Mouse (Mus musculus) spleen, postnatal 4 days (tissue): ENCODE results near the gene Traf7.

ENCODE experiments used
- DNase-seq, 2 experiments: peaks; one replicate each; pipeline ENCODE4 v3.0.0; 2022; ENCODE audit warnings: low spot score in 2 of 2

Traf7 gene

DNA sequence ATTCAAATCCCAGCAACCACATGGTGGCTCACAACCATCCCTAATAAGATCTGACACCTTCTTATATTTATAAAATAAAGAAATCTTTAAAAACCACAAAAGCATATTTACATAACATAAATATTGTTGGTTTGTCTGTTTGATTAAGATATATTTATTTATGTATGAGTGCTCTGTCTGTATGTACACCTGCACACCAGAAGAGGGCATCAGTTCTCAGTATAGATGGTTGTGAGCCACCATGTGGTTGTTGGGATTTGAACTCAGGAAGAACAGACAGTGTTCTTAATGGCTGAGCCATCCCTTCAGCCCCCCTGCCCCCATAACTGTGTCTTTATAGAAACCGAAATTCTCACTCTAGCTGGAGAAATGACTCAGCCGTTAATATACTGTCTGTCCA lies 17.5 kb upstream of the Traf7 start:
- no peak for DNase-seq

DNA sequence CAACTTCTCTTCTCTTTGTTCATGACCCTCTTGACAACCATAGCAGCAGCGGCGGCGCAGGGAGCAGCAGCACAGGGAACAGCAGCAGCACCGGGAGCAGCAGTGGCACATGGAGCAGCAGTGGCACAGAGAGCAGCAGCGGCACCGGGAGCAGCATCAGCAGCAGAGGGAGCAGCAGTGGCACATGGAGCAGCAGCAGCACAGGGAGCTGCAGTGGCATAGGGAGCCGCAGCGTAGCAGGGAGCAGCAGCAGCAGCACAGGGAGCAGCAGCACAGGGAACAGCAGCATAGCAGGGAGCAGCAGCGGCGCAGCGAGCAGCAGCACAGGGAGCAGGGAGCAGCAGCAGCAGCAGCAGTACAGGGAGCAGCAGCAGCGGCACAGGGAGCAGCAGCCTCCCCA lies 16.9 kb upstream of the Traf7 start:
- DNase-seq = no peak

DNA sequence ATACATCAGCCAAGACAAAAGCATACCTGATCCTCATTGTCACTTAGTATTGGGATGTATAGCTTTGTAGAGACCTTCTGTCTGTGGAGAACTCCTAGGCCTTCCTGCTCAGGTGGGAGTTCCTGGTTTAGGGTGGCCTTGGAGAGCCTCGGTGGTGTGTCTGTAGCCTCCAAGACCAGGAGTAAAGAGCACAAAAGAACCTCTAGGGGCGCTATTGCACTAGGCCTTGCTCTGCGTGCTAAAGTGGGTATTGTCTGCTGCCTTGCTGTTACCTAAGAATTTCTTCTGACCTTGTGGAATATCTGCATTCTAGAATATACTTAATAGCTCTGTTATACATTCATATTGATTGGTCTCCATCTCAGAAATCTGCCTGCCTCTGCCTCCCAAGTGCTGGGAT lies 12.6 kb upstream of the Traf7 start:
- DNase-seq = peak; percentile 61 to 76

DNA sequence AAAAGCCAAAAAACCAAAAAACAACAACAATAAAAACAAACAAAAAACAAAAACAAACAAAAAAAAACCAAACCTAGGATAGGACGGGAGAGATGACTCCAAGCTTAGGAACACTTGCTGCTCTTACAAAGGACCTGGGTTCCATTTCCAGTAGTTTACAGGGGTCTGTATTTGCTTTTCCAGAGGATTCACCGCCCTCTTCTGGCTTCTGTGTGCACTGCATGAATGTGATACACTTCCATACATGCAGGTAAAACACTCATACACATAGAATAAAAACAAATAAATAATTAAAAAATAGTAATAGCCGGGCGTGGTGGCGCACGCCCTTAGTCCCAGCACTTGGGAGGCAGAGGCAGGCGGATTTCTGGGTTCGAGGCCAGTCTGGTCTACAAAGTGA lies 11.2 kb upstream of the Traf7 start:
- peak; percentile 47 to 75 for DNase-seq

DNA sequence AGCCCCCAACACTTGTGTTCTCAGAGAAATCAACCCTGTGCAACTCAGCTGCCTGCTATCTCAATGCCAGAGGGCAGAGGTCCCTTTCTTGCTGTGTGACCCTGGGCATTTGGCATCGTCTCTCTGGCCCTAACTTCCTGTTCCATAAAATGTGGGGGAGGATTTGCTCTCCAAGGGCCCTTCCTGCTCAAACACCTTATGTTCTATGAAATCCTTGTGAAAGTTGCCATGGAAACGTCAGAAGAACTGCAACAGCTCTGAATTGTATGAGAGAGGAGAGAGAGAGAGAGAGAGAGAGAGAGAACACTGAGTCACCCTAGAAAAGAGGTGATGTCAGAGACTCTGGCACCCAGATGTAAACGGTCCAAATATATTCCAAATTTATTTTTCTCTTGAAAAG lies 9.8 kb upstream of the Traf7 start:
- no peak for DNase-seq

DNA sequence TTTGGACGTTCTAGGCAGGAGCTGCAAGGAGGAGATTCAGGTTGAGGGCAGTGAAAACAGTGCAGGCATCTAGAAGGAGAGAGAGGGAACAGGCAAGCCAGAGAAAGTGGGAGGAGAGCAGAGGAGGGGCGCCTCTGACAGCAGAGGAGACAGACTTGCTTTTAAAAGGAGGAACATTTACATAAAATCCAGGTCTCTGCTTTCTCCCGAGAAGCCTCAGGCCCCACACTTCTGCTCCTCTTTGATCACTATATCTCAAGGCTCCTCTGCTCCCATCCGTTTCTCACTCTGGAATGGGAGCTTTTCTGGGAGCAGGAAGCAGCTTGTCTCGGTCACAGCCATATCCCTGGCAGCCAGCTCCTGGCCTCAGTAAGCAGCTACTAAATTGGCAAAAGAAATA lies 7.6 kb upstream of the Traf7 start:
- DNase-seq = no peak

DNA sequence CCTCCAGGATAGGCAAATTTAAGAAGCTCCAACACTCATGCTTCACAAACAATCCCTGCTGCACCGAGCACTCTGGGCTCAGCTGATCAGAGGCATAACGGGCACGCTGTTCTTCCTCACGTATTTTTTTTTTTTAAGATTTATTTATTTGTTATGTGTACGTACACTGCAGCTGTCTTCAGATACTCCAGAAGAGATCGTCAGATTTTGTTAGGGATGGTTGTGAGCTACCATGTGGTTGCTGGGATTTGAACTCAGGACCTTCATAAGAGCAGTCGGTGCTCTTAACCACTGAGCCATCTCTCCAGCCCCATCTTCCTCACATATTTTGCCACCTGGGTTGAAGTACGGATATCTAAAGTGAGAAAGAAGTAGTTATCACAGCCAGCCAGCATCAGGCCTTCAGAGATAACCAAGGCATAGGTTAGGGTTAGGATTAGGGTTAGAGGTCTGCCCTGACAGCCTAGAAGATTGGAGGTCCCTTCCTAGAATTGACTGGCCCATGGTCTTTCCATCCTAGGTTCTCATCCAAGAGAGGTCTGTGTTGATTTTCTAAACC lies 6.5 kb upstream of the Traf7 start, which contains the start of gene Rab26:
Gene Rab26, minus strand, starts transcription at position 51 of the 559 bp plus-strand sequence.
- DNase-seq = no peak

DNA sequence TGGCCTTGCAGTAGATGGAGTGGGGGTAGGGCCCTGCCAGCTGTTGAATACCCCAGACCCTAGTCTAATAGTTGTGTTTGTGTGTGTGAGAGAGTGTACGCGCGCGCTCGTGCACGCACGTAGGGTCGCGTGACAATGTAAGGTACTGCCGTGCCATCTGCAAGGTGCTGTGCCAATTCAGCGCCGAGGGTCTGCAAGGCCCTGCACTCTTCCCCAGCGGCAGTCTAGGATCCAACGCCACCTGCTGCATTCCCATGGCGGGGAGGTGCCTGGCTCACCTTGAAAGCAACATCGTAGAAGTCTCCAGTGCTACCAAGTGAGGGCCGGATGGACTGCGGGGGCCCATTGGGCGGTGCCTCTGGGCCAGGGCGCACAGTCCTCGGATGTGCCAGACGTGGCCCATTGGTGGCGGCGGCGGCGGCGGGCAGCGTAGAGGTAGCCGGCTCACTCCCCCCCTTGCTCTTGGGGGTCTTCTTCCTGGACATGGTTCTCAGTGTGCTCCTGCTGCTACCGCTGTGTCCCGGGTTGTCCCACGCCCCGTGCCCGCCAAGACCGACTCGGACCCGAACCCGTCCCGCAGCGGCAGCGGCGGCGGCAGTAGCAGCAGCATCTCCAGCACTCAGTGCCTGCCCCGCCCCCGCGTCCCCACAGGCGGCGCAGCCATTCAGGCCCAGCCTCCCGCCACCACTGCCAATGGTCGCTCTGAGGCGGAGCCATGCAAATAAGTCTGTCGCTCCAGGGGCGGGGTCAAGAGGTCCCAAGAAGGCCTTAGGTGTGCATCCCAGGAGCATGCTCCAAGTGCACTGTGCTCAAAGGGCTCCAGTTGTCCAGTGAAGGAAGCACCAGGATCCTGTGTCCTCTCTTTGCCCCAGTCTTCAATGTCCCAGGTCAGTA lies 5.6 kb upstream of the Traf7 start:
- DNase-seq = peak; percentile 90 to 93

DNA sequence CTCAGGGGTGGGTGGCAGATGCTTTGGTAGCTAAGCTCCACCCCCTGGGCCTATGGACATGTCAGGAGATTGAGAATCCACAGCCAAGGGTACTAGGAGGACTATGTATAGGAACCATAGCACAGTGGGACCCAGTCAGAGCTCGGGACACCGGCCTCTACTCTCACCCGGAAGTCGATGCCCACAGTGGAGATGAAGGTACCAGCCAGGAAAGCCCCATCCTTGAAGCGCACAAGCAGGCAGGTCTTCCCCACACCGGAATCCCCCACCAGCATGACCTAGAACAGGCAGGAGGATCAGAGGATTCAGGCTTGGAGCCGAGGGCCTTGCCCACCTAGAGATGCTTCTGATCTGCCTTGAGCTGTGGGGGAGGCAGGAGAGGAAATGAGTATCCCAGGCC lies 4.3 kb upstream of the Traf7 start:
- DNase-seq = no peak

DNA sequence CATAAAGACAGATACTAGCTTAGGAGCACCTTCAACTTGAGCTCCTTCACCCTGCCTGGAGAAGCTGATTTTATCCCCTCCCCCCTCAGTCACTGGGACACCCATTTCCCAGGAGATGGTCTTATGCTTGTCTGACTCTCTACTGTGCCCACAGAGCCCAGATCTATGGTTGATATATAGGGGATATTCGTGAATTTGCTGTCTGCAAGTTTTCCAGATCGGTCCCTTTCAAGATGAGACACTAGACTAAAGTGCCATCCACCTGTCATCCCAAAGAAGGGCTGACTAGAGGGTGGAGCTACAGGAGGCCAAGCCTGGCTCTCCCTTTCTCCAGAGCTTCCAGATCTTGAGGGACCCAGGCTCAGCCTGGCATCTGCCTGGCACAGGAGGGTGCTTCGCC lies 3.3 kb upstream of the Traf7 start:
- DNase-seq = no peak

DNA sequence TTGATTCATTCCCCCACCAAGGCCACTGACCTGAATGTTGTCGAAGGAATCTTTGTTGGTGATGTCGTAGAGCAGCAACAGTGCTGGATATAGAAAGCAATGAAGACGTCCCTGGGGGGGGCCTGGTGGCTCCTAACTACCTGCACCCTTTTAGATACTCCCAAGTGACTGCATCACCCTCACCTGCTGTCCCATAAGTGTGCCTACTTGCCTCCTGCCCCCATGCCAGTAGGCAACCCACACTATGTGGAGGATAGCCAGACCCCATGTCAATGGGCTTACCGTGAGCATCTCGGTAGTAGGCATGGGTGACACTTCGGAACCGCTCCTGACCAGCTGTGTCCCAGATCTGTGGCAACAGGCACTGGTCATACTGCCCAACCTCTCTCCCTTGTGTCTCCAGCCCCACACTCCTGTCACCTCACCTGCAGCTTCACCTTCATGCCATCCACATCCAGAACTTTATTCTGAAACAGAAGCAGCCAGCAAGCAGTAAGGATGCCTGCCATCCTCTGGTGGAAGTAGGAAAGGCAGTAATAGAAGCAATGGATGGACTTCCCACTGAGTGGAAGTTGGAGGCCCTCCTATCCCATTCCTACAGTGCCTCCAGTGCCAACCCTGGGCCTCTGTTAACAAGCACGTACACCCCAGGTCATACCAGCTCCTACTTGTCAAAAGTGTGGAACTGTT lies 2.8 kb upstream of the Traf7 start:
- no peak for DNase-seq

DNA sequence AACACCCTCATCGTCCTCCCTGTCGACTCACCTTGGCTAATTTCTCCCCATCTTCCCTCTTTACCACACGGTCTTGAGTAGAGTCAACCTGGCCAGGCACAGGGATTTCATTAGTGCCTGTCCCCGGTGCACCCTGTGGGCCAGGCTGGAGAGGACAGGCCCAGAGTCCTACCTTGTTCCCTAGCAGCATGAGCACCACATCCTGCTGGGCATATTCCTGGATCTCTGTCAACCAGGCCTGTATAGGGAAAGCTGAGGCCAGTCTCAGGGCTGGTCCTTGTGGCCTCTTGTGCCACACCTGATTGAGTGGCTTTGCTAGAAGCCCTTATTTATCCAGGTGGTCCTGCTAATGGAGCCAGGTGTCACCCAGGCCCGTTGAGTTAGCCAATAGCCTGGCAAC lies 2.1 kb upstream of the Traf7 start:
- DNase-seq = no peak

DNA sequence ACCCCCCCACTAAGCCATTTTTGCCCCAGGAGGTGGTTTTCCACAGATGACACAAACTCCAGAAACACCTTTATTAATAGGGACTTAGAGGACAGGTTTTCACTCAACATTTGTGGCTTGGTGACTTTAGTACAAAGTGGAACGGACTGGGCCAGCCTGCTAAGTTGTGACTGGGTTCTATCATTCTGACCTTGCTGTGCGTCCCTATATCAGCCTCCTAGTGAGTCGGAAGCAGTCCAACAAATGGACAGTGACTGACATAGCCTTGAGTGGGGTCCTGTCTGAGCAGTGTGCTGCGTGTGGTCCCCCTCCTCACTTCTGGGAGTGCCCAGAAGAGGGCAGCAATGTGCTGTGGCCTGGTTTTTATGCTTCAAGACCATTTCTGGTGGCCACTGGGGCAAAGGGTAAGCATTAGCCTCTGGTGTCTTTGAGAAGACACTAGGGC lies 1.3 kb upstream of the Traf7 start:
- DNase-seq = peak; percentile 60 to 83

DNA sequence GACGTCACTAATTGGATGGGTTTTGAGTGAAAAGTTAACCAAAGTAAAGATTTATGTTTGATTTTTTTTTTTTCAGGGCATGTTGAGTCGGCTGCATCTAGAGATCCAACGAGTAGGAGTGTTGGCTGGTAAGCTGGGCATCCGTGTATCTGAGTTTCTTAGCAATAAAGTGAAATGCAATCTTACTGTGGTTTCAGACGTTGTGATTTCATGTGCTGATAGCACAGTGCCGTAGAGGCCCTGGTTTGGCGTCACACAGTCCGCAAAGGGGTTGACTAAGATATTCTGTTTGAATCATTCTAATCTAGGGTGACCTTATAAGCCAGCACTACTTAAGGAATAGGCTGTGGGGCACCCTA lies 801 bp upstream of the Traf7 start:
- DNase-seq = no peak

DNA sequence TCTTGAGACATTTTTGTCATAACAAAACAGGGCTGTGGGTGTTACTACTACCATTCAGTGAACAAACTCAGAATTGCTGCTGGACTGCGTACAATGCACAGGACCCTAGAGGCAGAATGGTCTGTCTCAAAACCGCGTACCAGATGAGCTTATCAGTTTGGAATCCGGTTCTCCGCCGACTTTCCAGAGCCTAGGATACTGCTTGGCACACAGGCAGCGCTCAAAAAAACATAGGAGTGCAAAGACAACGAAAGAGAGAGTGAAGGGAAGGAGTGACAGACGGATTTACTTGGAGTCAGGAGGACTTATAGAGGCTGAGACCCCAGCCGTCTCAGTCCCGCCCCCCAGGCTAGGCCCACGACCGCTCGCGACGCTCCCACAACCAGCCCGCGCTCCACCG lies 423 bp downstream of the Traf7 start:
- no peak for DNase-seq

DNA sequence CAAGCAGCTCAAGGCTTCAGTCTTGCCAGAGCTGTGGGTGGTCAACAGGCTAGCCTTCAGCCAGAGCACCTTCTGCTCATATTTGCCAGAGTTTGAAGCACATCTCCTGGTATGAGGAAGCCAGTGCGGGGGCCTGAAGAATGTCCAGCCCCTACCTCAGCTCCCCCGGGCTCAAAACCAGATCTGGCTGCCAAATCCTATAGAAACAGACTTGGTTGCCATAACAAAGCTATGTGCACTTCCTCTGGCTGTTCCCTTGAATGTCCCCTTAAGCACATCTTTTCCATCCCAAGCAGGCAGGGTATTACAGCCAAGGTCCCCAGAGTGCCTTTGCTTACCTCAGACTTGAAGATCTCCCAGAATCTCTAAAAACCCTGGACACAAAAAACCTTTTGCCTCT lies 3.0 kb downstream of the Traf7 start:
- DNase-seq = no peak

DNA sequence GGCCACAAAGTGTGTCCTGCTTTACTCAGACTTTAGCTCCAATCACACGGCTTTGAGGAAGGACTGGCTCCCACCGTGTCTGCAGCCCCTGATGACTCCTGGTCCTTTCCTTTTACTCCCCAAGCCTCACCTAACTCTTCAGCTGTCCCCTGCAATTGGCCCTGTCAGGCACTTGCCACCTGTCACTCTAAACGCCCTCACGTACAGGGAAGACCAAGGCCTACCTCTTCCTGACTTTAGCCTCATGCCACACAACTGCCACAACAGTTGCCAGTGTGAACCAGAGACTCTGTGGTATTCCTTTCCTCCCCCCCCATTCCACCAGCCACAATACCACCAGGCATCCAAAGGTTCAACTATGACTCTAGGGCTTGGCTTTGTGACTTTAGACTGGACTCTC lies 7.3 kb downstream of the Traf7 start:
- no peak for DNase-seq

DNA sequence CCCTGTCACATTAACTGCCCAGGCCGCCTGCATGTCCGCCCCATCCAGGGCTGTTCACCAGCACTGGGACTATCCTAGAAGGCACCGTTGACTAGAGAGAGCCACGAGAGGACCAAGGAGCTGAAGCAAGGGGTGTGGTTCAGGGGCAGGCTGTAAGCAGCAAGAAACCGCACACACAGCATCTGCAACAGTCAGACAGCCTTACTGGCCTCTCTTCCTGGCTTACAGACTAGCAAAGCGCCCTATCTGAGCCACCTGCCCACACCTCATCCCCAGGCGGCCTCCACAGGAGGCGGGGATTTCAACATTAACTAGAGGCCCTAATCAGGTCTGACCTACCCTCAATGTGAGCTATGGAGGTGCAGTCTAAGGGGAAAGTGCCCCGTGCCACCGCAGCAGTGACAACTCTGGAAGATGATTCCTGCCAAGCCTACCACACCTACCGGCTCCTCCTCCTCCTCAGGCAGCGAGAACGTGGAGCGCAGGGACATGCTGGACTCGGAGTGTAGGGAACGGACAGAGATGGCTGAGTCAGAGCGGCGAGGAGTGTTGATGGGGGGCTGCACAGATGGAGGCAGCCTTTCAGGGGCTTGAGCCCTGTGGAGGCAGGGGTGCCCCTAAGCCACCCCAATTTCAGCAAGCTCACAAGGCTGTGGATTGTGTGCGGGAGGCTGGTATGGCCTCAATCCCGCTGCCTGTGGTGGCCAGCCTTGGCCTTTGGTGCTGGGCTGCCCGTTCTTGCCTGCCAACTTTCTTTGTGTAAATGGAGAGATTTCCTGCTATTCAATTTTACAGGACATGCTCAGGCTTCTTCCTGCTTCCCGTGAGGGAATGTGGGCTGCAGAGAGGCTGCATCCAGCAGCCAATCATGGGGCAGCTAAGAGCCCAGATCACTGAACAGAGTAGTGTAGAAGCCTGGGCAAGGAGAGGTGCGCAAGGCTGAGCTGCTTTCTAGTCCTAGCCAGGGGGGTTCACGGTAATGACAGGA lies 13.2 kb downstream of the Traf7 start:
- DNase-seq = no peak

DNA sequence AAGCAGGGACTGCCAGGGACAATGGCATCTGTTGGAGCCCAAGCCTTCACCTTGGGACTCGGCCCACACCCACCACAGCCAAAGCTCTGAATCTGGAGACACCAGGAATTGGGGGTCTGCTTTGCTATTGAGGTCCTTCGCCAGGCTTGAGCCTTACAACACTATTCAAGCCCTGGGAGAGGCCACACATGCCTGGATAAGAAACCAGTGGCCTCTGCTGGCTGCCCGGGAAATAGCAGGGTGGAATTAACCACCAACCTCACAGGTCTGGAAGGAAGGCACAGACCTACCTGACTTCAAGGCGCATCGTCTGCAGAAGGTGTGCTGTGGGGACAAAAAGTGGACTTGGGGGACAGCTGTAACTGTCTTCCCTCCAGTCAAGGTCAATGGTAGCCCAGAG lies 14.1 kb downstream of the Traf7 start:
- DNase-seq = no peak

DNA sequence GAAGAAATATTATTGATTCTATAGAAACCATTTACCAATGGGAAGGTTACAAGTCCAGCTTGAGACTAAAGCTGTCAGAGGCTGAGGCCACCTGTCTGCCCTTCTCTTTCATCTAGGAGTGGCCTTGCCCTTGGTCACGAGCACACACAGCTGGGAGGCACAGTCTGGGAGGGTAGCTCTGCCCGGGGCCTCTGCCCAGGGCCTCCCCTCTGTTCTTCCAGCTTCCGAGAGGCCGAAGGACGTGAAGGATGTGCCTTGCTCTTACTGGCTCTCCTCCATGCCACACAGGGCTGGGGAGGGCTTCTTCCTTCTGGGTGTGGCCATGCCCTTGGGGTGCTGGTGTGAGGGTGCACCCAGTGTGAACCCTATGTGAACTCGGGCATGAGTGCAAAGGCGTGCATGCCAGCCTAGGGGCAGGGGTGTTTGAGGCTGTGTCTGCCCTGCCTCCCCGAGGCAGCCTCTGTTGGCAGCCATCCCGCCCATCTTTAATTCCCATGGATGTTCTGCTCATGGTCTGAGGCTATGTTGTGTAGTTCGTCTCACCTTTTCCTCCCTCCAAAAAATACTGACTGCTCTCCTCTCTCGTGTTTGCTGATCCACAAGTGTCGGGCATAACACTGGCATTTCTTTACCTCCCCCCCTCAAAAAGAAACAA lies 19.8 kb downstream of the Traf7 start:
- no peak for DNase-seq

DNA sequence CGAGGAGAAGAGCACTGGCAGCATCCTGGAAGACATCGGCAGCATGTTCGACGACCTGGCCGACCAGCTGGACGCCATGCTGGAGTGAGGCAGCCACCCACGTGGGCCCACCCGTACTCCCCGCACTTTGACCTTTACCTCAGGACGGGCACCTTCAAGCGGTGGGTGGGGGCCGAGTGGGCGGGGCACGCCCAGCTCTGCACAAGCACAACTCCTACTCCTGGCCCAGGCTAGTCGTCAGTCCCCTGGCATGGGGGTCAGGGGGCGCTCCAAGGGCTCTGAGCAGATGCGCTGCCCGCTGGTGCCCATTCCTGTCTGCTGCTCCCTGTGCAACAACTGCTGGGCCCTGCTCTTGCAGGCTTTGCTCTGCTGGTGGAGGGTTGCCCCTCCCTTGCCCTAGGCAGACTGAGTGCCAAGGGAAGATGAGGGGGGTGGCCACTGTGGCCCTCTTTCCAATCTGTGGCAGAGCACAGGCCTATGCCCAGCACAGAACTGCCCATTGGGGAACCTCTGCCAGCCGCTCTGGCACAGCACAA lies 20.5 kb downstream of the Traf7 start:
- no peak for DNase-seq
